Mouse (Mus musculus) gonadal fat pad, adult 2 months (tissue): ENCODE measurements around the gene Plbd2. TPM values are rescaled to one million over a fixed set of nuclear protein-coding genes. Genes with fewer than 3 reads are reported as not detected.

Experiments used
- DNase-seq: peaks from one replicate; pipeline ENCODE4 v3.0.0-alpha.2; 2012; ENCODE audit warnings: low read depth
- polyA plus RNA-seq: library from polyadenylated mRNA; depleted of rRNA; stranded (reverse); fragments of >200 nt; gene quantifications from 2 replicates; pipeline ENCODE4 v1.2.3, GENCODE M21; 2012; rRNA removed

Plbd2 gene
- polyA plus RNA-seq, 1 experiment = 49.8 TPM

DNA sequence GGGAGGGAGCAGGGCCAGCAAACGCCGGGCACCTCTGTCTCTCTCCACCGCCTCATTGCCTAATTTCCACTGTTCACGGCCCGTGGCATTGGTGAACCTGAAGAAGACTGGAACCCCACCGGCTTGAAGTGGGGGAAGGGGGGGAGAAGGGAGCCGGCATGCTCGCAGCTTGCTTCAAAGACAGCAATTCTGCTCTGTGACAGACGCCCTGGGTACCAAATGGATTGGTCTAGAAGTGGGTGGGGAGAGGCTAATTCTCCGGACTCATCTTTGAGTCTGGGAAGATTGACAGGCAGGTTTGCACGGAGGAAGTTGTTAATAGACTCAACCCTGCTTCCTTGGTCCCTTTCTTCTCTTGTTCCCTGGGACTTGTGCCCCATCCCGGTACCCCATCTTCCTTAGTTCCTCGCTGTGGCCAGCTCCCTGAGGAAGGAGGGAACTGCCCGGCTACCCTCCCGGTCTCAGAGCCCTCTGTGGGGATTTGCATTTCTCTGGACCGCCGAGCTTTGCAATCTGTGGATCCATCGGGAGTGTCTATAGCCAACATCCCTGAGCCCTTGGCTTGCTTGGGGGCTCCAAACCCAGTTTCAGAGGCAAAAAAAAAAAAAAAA is 66.4 kb downstream of the Plbd2 start:
- DNase-seq = no peak

DNA sequence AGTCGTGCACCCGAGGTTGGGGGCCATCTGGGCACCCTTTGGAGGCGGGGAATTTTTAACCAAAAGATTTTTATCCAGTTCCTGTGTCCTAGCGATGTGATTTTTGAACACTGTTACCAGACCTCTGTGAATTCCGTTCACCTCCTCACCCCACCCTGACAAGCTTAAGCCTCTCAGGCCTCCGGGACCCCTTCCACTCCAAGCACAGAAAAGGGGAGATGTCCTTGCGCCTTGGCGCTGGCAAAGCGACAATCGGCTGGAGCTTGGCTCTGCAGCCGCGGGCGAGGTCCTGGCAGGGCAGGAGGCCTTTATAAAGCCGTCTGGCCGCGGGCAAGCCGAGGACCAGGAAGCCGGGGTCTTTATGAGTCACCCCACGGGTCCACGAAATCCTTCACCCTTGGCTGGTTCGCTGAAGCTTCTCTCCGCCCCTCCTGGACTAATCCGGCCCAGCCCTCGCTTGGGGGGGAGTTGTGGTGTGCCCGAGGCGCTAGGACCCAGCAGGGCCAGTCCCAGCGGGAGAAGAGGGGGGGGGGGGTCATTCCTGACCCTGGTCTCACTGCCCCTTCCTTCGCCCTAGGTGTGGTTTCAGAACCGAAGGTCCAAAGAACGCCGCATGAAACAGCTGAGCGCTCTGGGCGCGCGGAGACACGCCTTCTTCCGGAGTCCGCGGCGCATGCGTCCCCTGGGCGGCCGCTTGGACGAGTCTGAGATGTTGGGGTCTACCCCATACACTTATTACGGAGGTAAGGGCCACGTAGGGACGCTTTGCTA is 67.5 kb downstream of the Plbd2 start:
- DNase-seq = no peak

DNA sequence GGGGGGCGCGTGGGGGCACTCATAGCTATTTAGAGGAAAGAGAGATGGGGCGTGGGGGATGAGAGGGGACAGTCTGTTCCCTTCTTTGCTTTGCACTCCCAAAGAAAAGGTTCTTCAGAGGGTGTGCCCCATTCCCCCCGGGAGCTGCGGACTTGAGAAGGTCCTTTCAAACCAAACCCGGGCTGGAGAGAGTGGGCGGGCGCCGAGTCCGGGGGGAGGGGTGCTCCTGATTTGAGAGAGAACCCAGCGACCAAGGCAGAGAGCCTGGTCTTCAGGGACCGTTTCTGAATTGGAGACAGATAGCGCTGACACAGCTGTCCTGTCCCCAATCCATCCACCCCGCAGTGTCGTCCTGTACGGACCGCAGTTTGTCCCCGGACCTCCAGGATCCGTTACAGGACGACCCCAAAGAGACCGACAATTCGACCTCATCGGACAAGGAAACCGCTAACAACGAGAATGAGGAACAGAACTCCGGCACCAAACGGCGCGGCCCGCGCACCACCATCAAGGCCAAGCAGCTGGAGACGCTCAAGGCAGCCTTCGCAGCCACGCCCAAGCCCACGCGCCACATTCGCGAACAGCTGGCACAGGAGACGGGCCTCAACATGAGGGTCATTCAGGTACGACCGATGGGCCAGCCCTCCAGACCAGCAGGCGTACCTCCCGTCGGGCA is 68.3 kb downstream of the Plbd2 start:
- no peak for DNase-seq

DNA sequence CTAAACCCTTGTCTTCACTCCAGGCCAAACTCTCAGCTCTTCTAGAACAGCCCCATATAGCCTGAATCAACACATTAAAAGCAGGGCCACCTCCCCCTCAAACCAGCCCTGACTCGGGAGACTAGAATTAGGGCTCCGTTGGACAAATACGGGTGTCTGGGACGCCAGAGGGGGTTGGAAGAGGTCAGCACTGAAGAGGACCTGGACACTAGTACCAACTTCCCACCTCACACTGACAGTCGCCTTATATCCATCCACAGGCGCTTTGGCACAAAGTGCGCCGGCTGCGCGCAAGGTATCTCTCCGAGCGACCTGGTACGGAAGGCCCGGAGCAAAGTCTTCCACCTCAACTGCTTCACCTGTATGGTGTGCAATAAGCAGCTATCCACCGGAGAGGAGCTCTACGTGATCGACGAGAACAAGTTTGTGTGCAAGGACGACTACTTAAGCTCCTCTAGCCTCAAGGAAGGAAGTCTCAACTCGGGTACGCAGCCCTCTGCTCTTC is 69.1 kb downstream of the Plbd2 start:
- DNase-seq = no peak

Other genes starting within 250 kb of the Plbd2 start
- not detected in 2 replicates for gene Lhx5, start 71.9 kb downstream of the Plbd2 start, polyA plus RNA-seq
- 6.5 and 13.1 TPM in 2 replicates for gene Sdsl, start 30.8 kb downstream of the Plbd2 start, polyA plus RNA-seq
- 0.58 TPM in 1 of 2 replicates, not detected in the other for gene Sds, start 27.1 kb downstream of the Plbd2 start, polyA plus RNA-seq
- 24.0 and 30.7 TPM in 2 replicates for gene Slc8b1, start 7.5 kb upstream of the Plbd2 start, polyA plus RNA-seq
- 68.0 and 79.0 TPM in 2 replicates for gene Tpcn1, start 85.0 kb upstream of the Plbd2 start, polyA plus RNA-seq
- gene Iqcd, start 85.4 kb upstream of the Plbd2 start, polyA plus RNA-seq = 2.3 and 3.1 TPM in 2 replicates
- 15.6 and 17.8 TPM in 2 replicates for gene Rita1, start 109.0 kb upstream of the Plbd2 start, polyA plus RNA-seq
- 34.2 and 37.0 TPM in 2 replicates for gene Ddx54, start 109.1 kb upstream of the Plbd2 start, polyA plus RNA-seq
- 0.24 and 0.65 TPM in 2 replicates for gene Cfap73, start 130.6 kb upstream of the Plbd2 start, polyA plus RNA-seq
- 0.57 and 0.95 TPM in 2 replicates for gene Rasal1, start 145.2 kb upstream of the Plbd2 start, polyA plus RNA-seq
- 6.1 and 7.0 TPM in 2 replicates for gene Dtx1, start 208.3 kb upstream of the Plbd2 start, polyA plus RNA-seq
- gene Oas2, start 246.2 kb upstream of the Plbd2 start, polyA plus RNA-seq = 3.4 and 5.4 TPM in 2 replicates